Mouse (Mus musculus) midbrain, postnatal 0 days (tissue): ENCODE results near the gene Th. TPM values are rescaled to one million over a fixed set of nuclear protein-coding genes. Genes with fewer than 3 reads are reported as not detected.

Experiments
- ATAC-seq: fragments of 200-750 bp; cut with Nextera tagmentation; 2 replicates; pipeline ENCODE4 v1.8.0; 2017; ENCODE audit warnings: moderate number of reproducible peaks, mild to moderate bottlenecking, moderate TSS enrichment, moderate library complexity; ENCODE audit not compliant: low FRiP score
- DNase-seq: peaks from one replicate; pipeline ENCODE4 v3.0.0-alpha.2; 2015; ENCODE audit warnings: low spot score
- H3K27ac ChIP-seq: fragments of 300-500 bp; sonication (generic); 2 replicates; pipeline ENCODE4 v1.5.1; 2014; ENCODE audit warnings: low read depth, mild to moderate bottlenecking, low read length, mixed read lengths
- H3K27me3 ChIP-seq: fragments of 300-500 bp; sonication (generic); 2 replicates; pipeline ENCODE4 v1.6.1; 2014; ENCODE audit warnings: low read length, control low read depth, mixed read lengths; ENCODE audit not compliant: insufficient read depth
- H3K36me3 ChIP-seq: fragments of 300-500 bp; sonication (generic); 2 replicates; pipeline ENCODE4 v1.6.1; 2014; ENCODE audit warnings: low read length, control low read depth, mixed read lengths; ENCODE audit not compliant: insufficient read depth
- H3K4me1 ChIP-seq: fragments of 300-500 bp; sonication (generic); 2 replicates; pipeline ENCODE4 v1.6.1; 2014; ENCODE audit warnings: mild to moderate bottlenecking, control low read depth, antibody characterized with exemption, low read length, mixed read lengths; ENCODE audit not compliant: insufficient read depth
- H3K4me2 ChIP-seq: fragments of 300-500 bp; sonication (generic); 2 replicates; pipeline ENCODE4 v1.6.1; 2014; ENCODE audit warnings: low read depth, mild to moderate bottlenecking, low read length, mixed read lengths; ENCODE audit not compliant: poor library complexity, severe bottlenecking
- H3K4me3 ChIP-seq: fragments of 300-500 bp; sonication (generic); 2 replicates; pipeline ENCODE4 v1.5.1; 2014; ENCODE audit warnings: low read depth, mild to moderate bottlenecking, low read length, moderate library complexity
- H3K9ac ChIP-seq: fragments of 300-500 bp; sonication (generic); replicated peaks from 2 replicates; pipeline ENCODE4 v1.6.1; 2014; ENCODE audit warnings: mild to moderate bottlenecking, low read length, moderate library complexity, mixed read lengths; ENCODE audit not compliant: poor library complexity, severe bottlenecking
- H3K9me3 ChIP-seq: fragments of 300-500 bp; sonication (generic); 2 replicates; pipeline ENCODE4 v1.6.1; 2016; ENCODE audit warnings: low read length, control low read depth
- CTCF ChIP-seq: IDR thresholded peaks from 2 replicates; pipeline ENCODE4 v1.5.1; 2016; ENCODE audit warnings: antibody characterized with exemption, mild to moderate bottlenecking
- WGBS: fragments of 180-500 bp; shearing (Covaris S2); extraction: QIAGEN DNeasy Blood & Tissue Kit; methylation state at CpG from one replicate; pipeline ENCODE4 v1.1.7; 2014; 5-methylcytosine and 5-hydroxymethylcytosine counted together
- polyA plus RNA-seq: library from polyadenylated mRNA; unstranded; fragments of >200 nt; fragmentation: Nextera tagmentation; extraction: Ambion mirVana; gene quantifications from 2 replicates; pipeline ENCODE4 v1.2.1, GENCODE M21; 2015
- total RNA-seq: library from RNA; depleted of rRNA; stranded (reverse); fragments of >200 nt; gene quantifications from 2 replicates; pipeline ENCODE4 v1.2.3, GENCODE M21; 2014

Th gene
- total and polyA plus RNA-seq, 2 experiments from 2014 or later: 26.2 to 27.1 TPM

GRCm38 (mm10) chr7:142958817-142959216, 27.9 kb upstream of the Th start:
- ATAC-seq (no peak), DNase-seq (no peak)
- Histone ChIP-seq H3K27ac (no peak overlapping the region), H3K27me3 (no peaks in the 10 kb centered on the region), H3K9me3 (no peaks in the 10 kb centered on the region), H3K9ac (no peak overlapping the region), H3K36me3 (no peaks in the 10 kb centered on the region), H3K4me1 (no peaks in the 10 kb centered on the region), H3K4me3 (no peak overlapping the region), H3K4me2 (no peak overlapping the region)
- 87% methylated on average over 1 of the region's 1 CpGs for WGBS
- TF ChIP-seq CTCF: no peak

DNA sequence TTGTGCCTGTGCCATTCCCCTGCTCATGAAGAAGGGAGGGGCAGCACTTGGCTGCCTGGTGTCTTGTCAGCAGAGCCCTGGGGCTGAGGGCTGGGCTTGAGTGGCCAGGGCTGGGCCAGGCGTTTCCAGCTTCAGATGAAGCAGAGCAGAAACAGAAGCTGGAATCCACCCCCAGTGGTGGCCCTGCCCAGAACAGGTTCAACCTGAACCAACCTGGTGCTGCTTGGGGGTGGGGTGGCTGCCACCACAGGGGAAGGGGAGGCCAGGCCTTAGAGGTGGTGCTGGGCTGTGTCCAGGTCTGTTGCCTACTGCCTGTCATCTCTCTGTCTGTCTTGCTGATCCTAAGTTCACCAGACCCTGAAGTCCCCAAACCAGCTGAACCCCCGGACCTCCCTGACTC, 25.1 kb upstream of the Th start:
- H3K9ac ChIP-seq: no peak overlapping the region
- no peak overlapping the region for H3K4me3 ChIP-seq
- ATAC-seq: no peak
- no peak overlapping the region for H3K4me2 ChIP-seq
- H3K27me3 ChIP-seq: no peaks in the 10 kb centered on the region
- WGBS: 76% methylated on average over 2 of the region's 2 CpGs
- no peak overlapping the region for H3K27ac ChIP-seq
- DNase-seq: no peak
- no peak for TF ChIP-seq CTCF
- no peaks in the 10 kb centered on the region for H3K9me3 ChIP-seq
- H3K4me1 ChIP-seq: no peaks in the 10 kb centered on the region
- H3K36me3 ChIP-seq: no peaks in the 10 kb centered on the region

DNA sequence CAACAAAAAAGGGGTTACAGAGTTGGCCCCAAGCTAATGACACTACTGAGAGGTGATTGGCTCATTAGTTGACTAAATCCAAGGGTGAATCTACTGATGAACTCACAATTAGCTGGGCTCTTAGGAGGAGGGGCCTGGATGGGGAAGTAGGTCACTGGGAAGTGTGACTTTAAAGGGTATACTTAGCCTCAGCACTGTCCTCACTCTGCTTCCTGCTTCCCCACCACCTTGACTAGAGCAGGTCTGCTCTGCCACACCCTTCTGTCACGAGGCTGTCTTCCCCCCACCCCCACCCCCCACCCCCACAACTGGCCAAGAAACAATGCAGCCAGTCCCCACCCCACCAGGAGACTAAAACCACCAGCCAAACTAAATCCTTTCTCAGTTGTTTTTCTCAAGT, 18.6 kb upstream of the Th start:
- no peaks in the 10 kb centered on the region for H3K4me1 ChIP-seq
- DNase-seq: no peak
- H3K4me3 ChIP-seq: no peak overlapping the region
- H3K4me2 ChIP-seq: no peak overlapping the region
- 14% methylated on average over 1 of the region's 1 CpGs for WGBS
- no peak overlapping the region for H3K27ac ChIP-seq
- H3K36me3 ChIP-seq: no peaks in the 10 kb centered on the region
- no peak for TF ChIP-seq CTCF
- no peak for ATAC-seq
- no peaks in the 10 kb centered on the region for H3K9me3 ChIP-seq
- no peaks in the 10 kb centered on the region for H3K27me3 ChIP-seq
- no peak overlapping the region for H3K9ac ChIP-seq

- H3K36me3 ChIP-seq: no peaks in the 10 kb centered on the region
- no peak overlapping the region for H3K4me3 ChIP-seq
- no peak overlapping the region for H3K4me2 ChIP-seq
- no peaks in the 10 kb centered on the region for H3K27me3 ChIP-seq
- no peak for TF ChIP-seq CTCF
- H3K9ac ChIP-seq: no peak overlapping the region
- no peaks in the 10 kb centered on the region for H3K9me3 ChIP-seq
- H3K4me1 ChIP-seq: no peaks in the 10 kb centered on the region
- no peak for DNase-seq
- no peak overlapping the region for H3K27ac ChIP-seq
- ATAC-seq: no peak
These were observed 6.7 kb upstream of the Th start for GRCm38 (mm10) chr7:142937631-142938030.

- 91% methylated on average over 14 of the region's 14 CpGs for WGBS
- Histone ChIP-seq H3K9ac (no peak overlapping the region), H3K27me3 (no peaks in the 10 kb centered on the region), H3K9me3 (no peaks in the 10 kb centered on the region), H3K36me3 (no peaks in the 10 kb centered on the region), H3K4me2 (no peak overlapping the region), H3K4me1 (no peaks in the 10 kb centered on the region), H3K27ac (no peak overlapping the region), H3K4me3 (no peak overlapping the region)
- ATAC-seq: no peak
- TF ChIP-seq CTCF: no peak
- DNase-seq: no peak
These were observed 4.8 kb upstream of the Th start for GRCm38 (mm10) chr7:142935708-142936107.

DNA sequence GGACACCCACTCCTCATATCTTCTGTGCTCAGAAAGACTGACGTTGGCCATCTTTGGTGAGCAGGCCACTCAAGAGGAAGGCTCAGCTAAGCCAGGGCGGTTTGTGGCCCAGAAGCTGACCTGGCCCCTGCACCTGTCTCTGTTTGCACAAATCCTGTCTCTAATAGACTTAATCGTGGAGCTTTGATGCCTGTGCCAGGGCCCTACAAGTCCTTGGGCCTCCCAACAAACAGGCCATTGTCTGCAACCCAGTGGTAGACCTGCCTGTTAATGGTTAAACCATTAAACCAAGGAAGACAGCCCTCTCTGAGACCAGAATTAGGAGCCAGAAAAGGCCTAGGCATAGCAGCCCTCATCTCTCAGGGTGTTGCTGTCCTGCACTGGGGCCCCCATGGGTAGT, 1.5 kb upstream of the Th start:
- TF ChIP-seq CTCF: no peak
- ATAC-seq: no peak
- DNase-seq: no peak
- Histone ChIP-seq H3K4me3 (no peak overlapping the region), H3K4me2 (no peak overlapping the region), H3K36me3 (no peaks in the 10 kb centered on the region), H3K9me3 (no peaks in the 10 kb centered on the region), H3K27me3 (no peaks in the 10 kb centered on the region), H3K4me1 (no peaks in the 10 kb centered on the region), H3K9ac (no peak overlapping the region), H3K27ac (no peak overlapping the region)
- WGBS: 73% methylated on average over 3 of the region's 3 CpGs

DNA sequence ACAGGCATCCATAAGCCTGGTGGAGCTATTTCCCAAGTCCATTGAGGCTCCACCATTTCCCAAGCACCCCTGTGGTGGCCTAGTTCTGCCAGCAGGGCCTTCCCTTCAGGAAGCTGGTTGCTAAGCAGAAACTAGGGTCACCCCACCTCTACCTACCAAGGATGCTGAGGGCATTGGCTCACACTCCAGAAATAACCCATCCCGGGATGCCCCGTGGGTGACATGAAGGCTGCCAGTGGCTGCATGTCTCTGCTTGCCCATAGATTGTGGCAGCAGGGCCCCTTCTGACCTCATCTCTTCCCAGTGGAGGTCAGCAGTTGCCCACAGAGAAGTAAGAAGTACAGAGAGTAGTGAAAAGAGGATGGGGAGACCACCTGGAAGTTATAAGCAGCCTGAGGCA, 1.4 kb downstream of the Th start:
- Histone ChIP-seq H3K27ac (no peak overlapping the region), H3K4me2 (no peak overlapping the region), H3K27me3 (no peaks in the 10 kb centered on the region), H3K9me3 (no peaks in the 10 kb centered on the region), H3K9ac (no peak overlapping the region), H3K4me3 (no peak overlapping the region), H3K4me1 (no peaks in the 10 kb centered on the region), H3K36me3 (no peaks in the 10 kb centered on the region)
- TF ChIP-seq CTCF: no peak
- DNase-seq (no peak), ATAC-seq (no peak)
- WGBS: 89% methylated on average over 2 of the region's 2 CpGs
